Mouse (Mus musculus) testis, adult 2 months (tissue): Measurements from ENCODE around the gene Defb13.

Source experiments
- CTCF ChIP-seq: fragments of 200-500 bp; IDR thresholded peaks from 2 replicates; pipeline ENCODE4 v1.5.1; 2012; ENCODE audit warnings: low read depth, mild to moderate bottlenecking, inconsistent platforms, low read length, moderate library complexity; ENCODE audit not compliant: control insufficient read depth, insufficient read depth, insufficient replicate concordance
- POLR2A ChIP-seq: fragments of 200-500 bp; IDR thresholded peaks from 2 replicates; pipeline ENCODE4 v1.6.1; 2012; ENCODE audit warnings: low read depth, mild to moderate bottlenecking, inconsistent platforms, low read length, moderate library complexity; ENCODE audit not compliant: control insufficient read depth

GRCm38 (mm10) chr8:21995181-21995580, 48.6 kb downstream of the Defb13 start:
- TF ChIP-seq CTCF (no peak), POLR2A (no peak)
